Mouse (Mus musculus): ENCODE results near the gene Faim2. TPM values are rescaled to one million over a fixed set of nuclear protein-coding genes. Genes with fewer than 3 reads are reported as not detected.

The Faim2 gene
- polyA plus RNA-seq, 1 experiment from 2014 or later: 0.56 TPM

DNA sequence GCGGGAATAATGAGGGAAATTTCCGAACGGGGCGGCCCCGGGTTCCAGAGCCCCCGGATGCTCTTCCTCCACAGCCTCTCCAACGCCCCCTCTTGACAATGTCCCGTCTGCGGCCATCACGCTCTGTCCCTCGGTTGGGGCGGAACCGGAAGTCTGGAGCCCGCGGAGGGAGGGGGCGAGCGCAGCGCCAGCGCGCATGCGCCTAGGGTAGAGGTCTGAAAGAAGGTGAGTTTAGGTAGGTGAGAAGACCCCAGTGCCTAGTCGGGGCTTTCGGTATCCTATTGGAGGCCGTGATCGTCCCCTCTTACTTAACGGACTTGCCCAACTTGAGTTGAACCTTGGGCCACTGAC is 53.4 kb downstream of the Faim2 start, which contains the start of gene Bcdin3d:
TSS of gene Bcdin3d (minus strand) at position 155 of the 351 bp plus-strand sequence.
- ATAC-seq (replicated peaks; ENCODE audit: extremely low read depth, insufficient read depth, low FRiP score): peak; percentile 83
- H3K9ac ChIP-seq (ENCODE audit: low read length): peak within 1 kb of the TSS; percentile 87
- no peaks in the 10 kb centered on the region for H3K9me3 ChIP-seq (replicated peaks; ENCODE audit: control insufficient read depth, low read length)
- peak within 1 kb of the TSS; percentile 76 for H3K4me2 ChIP-seq (ENCODE audit: low read depth, low read length)
- 1% methylated on average over 26 of the region's 26 CpGs for WGBS
- peak within 1 kb of the TSS; percentile 89 for H3K27ac ChIP-seq (ENCODE audit: low read length)
- peak within 1 kb of the TSS; percentile 68 for H3K4me3 ChIP-seq (ENCODE audit: low read length)
- H3K4me1 ChIP-seq (ENCODE audit: control insufficient read depth, insufficient read depth, low read length): peaks cover 8% of the 10 kb centered on the region
- H3K36me3 ChIP-seq (ENCODE audit: control insufficient read depth, insufficient read depth): no peaks in the 10 kb centered on the region
- H3K27me3 ChIP-seq (ENCODE audit: control insufficient read depth, insufficient read depth, low read length): no peaks in the 10 kb centered on the region

DNA sequence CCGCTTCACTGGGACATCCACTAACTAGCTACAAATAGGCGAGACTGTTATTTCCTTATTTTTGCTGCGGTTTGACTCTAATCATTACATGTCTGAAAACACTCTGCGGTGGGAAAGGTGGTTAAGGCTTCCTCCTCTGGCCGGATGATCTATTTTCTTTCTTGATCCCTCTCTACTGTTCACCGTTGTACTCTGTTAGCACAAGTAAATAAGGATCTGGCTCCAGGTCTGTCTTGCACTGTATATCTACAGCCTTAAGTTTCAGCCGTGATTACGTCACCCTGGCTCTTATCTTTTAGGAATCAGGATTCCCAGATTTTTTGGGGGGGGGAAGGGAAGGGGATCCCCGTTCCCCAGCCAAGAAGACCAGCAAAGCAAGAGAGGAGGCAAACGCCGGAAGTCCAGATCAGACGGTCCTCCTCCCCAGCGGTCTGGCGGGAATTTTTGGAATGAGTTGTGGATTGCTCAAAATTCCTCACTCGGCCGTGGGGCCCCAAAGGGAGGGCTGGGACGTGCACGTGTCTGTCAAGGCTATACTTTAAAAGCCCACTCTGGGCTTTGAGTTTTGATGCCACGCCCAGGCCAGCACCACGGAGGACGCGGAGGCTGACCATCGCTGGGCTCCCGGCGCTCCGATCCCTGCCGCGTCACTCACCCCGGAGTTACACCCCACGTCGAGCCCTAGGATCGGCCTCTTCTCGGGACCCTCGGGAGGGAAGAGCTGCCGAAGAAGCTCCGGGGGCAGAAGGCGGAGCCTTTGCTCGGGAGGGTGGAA is 54.0 kb downstream of the Faim2 start:
- Histone ChIP-seq H3K9ac (ENCODE audit: low read length) (peak overlapping the region; percentile 87), H3K4me3 (ENCODE audit: low read length) (peak overlapping the region; percentile 68), H3K4me2 (ENCODE audit: low read depth, low read length) (peak overlapping the region; percentile 76), H3K27ac (ENCODE audit: low read length) (peak overlapping the region; percentile 89), H3K9me3 (replicated peaks; ENCODE audit: control insufficient read depth, low read length) (no peaks in the 10 kb centered on the region), H3K4me1 (ENCODE audit: control insufficient read depth, insufficient read depth, low read length) (peaks cover 8% of the 10 kb centered on the region), H3K36me3 (ENCODE audit: control insufficient read depth, insufficient read depth) (no peaks in the 10 kb centered on the region), H3K27me3 (ENCODE audit: control insufficient read depth, insufficient read depth, low read length) (no peaks in the 10 kb centered on the region)
- WGBS: 4% methylated on average over 38 of the region's 38 CpGs
- ATAC-seq (replicated peaks; ENCODE audit: extremely low read depth, insufficient read depth, low FRiP score): peak; percentile 72

DNA sequence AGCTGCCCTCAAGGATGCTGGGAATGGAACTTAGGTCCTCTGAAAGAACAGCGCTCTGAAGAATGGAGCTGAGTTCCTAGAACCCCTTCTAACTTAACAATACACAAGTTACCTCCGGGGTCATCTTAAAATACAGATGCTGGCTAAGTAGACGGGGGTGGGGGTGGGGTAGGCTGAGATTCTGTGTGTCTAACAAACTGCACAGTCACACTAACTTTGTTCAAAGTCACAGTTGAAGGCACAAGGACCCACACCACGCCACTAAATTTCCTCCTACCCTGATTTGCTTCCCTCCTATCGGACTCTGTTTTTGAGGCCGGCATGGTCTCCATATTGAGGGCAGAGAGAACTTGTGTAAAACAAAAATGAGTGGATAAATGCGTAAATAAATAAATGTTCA is 55.0 kb downstream of the Faim2 start:
- no peaks in the 10 kb centered on the region for H3K9me3 ChIP-seq (replicated peaks; ENCODE audit: control insufficient read depth, low read length)
- WGBS: 81% methylated on average over 7 of the region's 7 CpGs
- no peak overlapping the region for H3K9ac ChIP-seq (ENCODE audit: low read length)
- H3K4me2 ChIP-seq (ENCODE audit: low read depth, low read length): no peak overlapping the region
- H3K36me3 ChIP-seq (ENCODE audit: control insufficient read depth, insufficient read depth): no peaks in the 10 kb centered on the region
- H3K4me1 ChIP-seq (ENCODE audit: control insufficient read depth, insufficient read depth, low read length): peaks cover 10% of the 10 kb centered on the region
- no peak overlapping the region for H3K27ac ChIP-seq (ENCODE audit: low read length)
- no peak for ATAC-seq (replicated peaks; ENCODE audit: extremely low read depth, insufficient read depth, low FRiP score)
- H3K27me3 ChIP-seq (ENCODE audit: control insufficient read depth, insufficient read depth, low read length): no peaks in the 10 kb centered on the region
- H3K4me3 ChIP-seq (ENCODE audit: low read length): no peak overlapping the region

DNA sequence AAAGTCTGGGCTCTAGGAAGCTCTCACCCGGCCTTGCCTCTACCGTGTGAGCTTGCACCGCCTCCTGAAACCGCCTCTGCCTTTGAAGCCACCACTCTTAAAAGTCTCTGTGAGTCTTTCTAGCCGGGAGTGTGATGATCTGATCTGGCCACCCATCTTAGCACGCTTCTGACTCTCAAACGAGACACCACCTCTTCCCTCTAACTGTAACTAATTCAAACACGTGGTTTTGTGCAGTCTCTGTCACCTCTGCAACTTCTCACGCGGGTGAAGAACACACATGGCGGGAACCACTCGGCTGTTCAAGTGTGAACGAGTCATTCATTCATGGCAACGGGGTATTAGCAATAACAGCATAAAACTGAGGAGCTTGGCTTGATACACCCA is 56.3 kb downstream of the Faim2 start:
- no peaks in the 10 kb centered on the region for H3K9me3 ChIP-seq (replicated peaks; ENCODE audit: control insufficient read depth, low read length)
- WGBS: 67% methylated on average over 14 of the region's 14 CpGs
- no peak overlapping the region for H3K4me3 ChIP-seq (ENCODE audit: low read length)
- ATAC-seq (replicated peaks; ENCODE audit: extremely low read depth, insufficient read depth, low FRiP score): no peak
- H3K27me3 ChIP-seq (ENCODE audit: control insufficient read depth, insufficient read depth, low read length): no peaks in the 10 kb centered on the region
- H3K36me3 ChIP-seq (ENCODE audit: control insufficient read depth, insufficient read depth): no peaks in the 10 kb centered on the region
- no peak overlapping the region for H3K9ac ChIP-seq (ENCODE audit: low read length)
- peaks cover 15% of the 10 kb centered on the region for H3K4me1 ChIP-seq (ENCODE audit: control insufficient read depth, insufficient read depth, low read length)
- no peak overlapping the region for H3K4me2 ChIP-seq (ENCODE audit: low read depth, low read length)
- no peak overlapping the region for H3K27ac ChIP-seq (ENCODE audit: low read length)

DNA sequence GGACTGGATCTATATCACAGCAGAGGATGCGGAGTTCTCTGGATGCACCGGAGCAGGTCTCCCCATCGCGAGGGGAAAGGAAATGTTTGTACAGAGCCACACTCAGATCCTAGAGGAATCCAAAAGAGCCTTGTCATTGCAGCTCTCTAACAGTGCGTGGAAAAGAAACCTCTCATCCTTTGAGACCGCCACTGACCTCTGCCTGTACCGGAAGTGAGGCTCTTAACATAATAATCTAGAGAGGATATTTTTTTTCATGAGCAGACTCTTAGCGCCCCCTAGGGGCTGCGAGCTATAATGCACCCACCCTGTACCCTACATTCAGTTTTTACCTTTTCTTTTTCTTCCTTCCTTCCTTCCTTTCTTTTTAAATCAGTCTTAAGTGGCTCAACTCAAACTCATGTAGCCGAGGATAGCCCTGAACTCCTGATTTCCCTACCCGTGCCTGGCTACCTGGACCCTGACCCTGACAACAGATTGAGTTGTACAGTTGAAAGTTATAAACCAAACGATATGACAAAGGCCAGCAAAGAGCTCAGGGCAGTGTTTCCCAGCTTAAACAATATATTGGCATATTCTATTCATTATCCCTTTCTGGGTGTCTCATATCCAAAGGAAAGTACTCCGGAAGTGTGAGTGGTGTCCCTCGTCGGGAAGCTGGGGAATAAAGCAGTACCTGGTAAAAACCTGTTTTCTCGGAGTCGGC is 56.8 kb downstream of the Faim2 start:
- no peaks in the 10 kb centered on the region for H3K9me3 ChIP-seq (replicated peaks; ENCODE audit: control insufficient read depth, low read length)
- H3K36me3 ChIP-seq (ENCODE audit: control insufficient read depth, insufficient read depth): no peaks in the 10 kb centered on the region
- H3K4me2 ChIP-seq (ENCODE audit: low read depth, low read length): peak overlapping the region; percentile 29
- H3K9ac ChIP-seq (ENCODE audit: low read length): peak overlapping the region; percentile 4; the same call in 1 of the 2 replicates
- H3K4me1 ChIP-seq (ENCODE audit: control insufficient read depth, insufficient read depth, low read length): peaks cover 15% of the 10 kb centered on the region
- ATAC-seq (replicated peaks; ENCODE audit: extremely low read depth, insufficient read depth, low FRiP score): no peak
- no peaks in the 10 kb centered on the region for H3K27me3 ChIP-seq (ENCODE audit: control insufficient read depth, insufficient read depth, low read length)
- WGBS: 52% methylated on average over 17 of the region's 17 CpGs
- no peak overlapping the region for H3K4me3 ChIP-seq (ENCODE audit: low read length)
- H3K27ac ChIP-seq (ENCODE audit: low read length): peak overlapping the region; percentile 36

DNA sequence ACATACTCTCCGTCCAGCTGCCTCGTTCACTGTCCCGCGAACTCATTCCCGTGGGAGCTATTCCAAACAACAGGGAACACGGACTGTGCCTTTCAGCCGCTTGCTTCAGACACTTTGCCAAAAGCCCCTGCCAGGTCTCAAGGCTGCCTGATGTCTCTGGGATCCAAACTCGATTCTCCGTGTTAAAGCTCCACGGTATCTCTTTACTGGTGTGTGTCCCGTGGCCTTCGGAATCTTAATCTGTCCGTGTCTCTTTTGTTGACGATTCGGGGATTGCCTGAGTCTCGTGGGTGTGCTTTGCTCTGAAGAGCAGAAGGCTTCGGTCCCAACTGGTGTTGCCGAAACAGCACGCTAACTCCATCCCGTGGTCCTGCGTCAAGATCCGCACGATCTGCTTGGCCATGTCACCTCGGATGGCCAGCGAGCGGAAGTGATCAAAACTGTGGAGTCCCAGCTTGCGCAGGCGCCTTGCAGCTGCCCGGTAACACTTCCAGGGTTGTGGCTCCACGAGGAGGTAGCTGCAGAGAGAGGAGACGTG is 57.7 kb downstream of the Faim2 start:
- Histone ChIP-seq H3K27ac (ENCODE audit: low read length) (peak overlapping the region; percentile 43), H3K4me2 (ENCODE audit: low read depth, low read length) (no peak overlapping the region; the same call in 1 of the 2 replicates)

DNA sequence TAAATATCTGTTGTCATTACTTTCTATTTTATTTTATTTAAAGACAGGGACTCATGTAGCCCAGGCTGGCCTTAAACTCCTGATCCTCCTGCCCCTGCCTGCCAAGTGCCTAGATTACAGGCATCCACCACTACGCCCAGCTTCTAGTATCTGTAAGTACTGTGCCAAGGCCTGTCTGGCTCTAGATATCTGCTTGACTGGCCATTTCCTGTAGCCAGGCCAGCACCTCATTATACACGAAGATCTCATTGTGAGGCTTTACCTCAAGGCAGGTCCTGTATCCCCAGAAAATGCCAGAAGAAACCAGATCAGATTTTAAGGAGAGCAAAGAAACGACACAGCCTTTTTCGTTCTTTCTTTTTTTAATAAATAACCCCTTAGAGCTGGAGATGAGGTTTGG is 58.2 kb downstream of the Faim2 start:
- Histone ChIP-seq H3K9ac (ENCODE audit: low read length) (no peak overlapping the region), H3K9me3 (replicated peaks; ENCODE audit: control insufficient read depth, low read length) (no peaks in the 10 kb centered on the region), H3K27me3 (ENCODE audit: control insufficient read depth, insufficient read depth, low read length) (no peaks in the 10 kb centered on the region), H3K27ac (ENCODE audit: low read length) (peak overlapping the region; percentile 43), H3K4me3 (ENCODE audit: low read length) (no peak overlapping the region), H3K4me2 (ENCODE audit: low read depth, low read length) (no peak overlapping the region), H3K36me3 (ENCODE audit: control insufficient read depth, insufficient read depth) (no peaks in the 10 kb centered on the region), H3K4me1 (ENCODE audit: control insufficient read depth, insufficient read depth, low read length) (peaks cover 15% of the 10 kb centered on the region)
- 73% methylated on average over 4 of the region's 4 CpGs for WGBS
- no peak for ATAC-seq (replicated peaks; ENCODE audit: extremely low read depth, insufficient read depth, low FRiP score)

More for the DNA sequence above, 57.7 kb downstream of the Faim2 start:
- no peak for ATAC-seq (replicated peaks; ENCODE audit: extremely low read depth, insufficient read depth, low FRiP score)
- peaks cover 15% of the 10 kb centered on the region for H3K4me1 ChIP-seq (ENCODE audit: control insufficient read depth, insufficient read depth, low read length)
- H3K4me3 ChIP-seq (ENCODE audit: low read length): no peak overlapping the region
- no peaks in the 10 kb centered on the region for H3K9me3 ChIP-seq (replicated peaks; ENCODE audit: control insufficient read depth, low read length)
- H3K36me3 ChIP-seq (ENCODE audit: control insufficient read depth, insufficient read depth): no peaks in the 10 kb centered on the region
- no peaks in the 10 kb centered on the region for H3K27me3 ChIP-seq (ENCODE audit: control insufficient read depth, insufficient read depth, low read length)
- no peak overlapping the region; the same call in 1 of the 2 replicates for H3K9ac ChIP-seq (ENCODE audit: low read length)
- WGBS: 78% methylated on average over 31 of the region's 31 CpGs

DNA sequence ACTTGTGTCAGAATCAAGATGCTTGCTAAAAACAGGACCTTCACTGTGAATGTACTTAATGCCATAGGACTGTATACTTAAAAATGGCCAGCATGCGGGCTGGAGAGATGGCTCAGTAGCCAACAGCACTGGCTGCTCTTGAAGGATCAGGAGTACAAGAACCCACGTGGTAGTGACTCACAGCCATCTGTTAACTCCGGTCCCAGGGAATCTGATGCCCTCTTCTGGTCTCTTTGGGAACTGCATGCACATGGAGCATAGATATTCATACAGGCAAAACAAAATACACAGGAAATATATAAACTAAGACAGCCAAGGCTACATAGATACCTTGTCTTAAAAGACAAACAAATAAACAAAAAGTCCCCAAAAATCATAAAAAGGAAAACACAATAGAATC is 58.9 kb downstream of the Faim2 start:
- H3K9ac ChIP-seq (ENCODE audit: low read length): no peak overlapping the region
- H3K27me3 ChIP-seq (ENCODE audit: control insufficient read depth, insufficient read depth, low read length): no peaks in the 10 kb centered on the region
- no peak overlapping the region for H3K27ac ChIP-seq (ENCODE audit: low read length)
- H3K4me1 ChIP-seq (ENCODE audit: control insufficient read depth, insufficient read depth, low read length): peaks cover 15% of the 10 kb centered on the region
- H3K36me3 ChIP-seq (ENCODE audit: control insufficient read depth, insufficient read depth): no peaks in the 10 kb centered on the region
- H3K9me3 ChIP-seq (replicated peaks; ENCODE audit: control insufficient read depth, low read length): no peaks in the 10 kb centered on the region
- whole genome bisulfite sequencing: 38% methylated on average over 3 of the region's 3 CpGs
- ATAC-seq (replicated peaks; ENCODE audit: extremely low read depth, insufficient read depth, low FRiP score): no peak
- no peak overlapping the region for H3K4me2 ChIP-seq (ENCODE audit: low read depth, low read length)
- H3K4me3 ChIP-seq (ENCODE audit: low read length): no peak overlapping the region

DNA sequence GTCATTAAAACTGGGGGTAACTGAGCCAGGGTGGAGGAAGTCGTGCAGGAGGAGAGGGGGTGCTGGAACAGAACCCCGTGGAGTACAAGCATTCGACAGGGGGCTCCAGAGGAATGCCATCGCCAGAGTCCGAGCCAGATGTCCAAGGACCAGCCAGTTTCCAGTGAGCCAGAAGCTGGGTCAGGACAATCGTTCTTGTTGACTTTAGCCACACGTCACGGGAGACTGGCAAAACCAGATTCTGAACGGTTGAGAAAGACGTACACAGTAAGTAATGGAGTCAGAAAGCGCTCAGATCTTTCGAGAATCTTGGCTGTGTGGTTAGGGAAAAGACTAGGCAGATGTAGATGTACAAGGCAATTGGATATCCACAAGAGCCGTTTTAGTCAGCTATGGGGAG is 64.8 kb downstream of the Faim2 start:
- H3K36me3 ChIP-seq (ENCODE audit: control insufficient read depth, insufficient read depth): no peaks in the 10 kb centered on the region
- H3K4me1 ChIP-seq (ENCODE audit: control insufficient read depth, insufficient read depth, low read length): peaks cover 12% of the 10 kb centered on the region
- H3K9me3 ChIP-seq (replicated peaks; ENCODE audit: control insufficient read depth, low read length): no peaks in the 10 kb centered on the region
- 69% methylated on average over 13 of the region's 13 CpGs for WGBS
- H3K4me3 ChIP-seq (ENCODE audit: low read length): no peak overlapping the region
- no peak for ATAC-seq (replicated peaks; ENCODE audit: extremely low read depth, insufficient read depth, low FRiP score)
- no peaks in the 10 kb centered on the region for H3K27me3 ChIP-seq (ENCODE audit: control insufficient read depth, insufficient read depth, low read length)
- H3K4me2 ChIP-seq (ENCODE audit: low read depth, low read length): no peak overlapping the region
- H3K9ac ChIP-seq (ENCODE audit: low read length): no peak overlapping the region
- no peak overlapping the region for H3K27ac ChIP-seq (ENCODE audit: low read length)

Data from heart, embryonic 16.5 days (tissue).